16 mouse cellular contexts compared by ENCODE assay signal in the genomic region with DNA sequence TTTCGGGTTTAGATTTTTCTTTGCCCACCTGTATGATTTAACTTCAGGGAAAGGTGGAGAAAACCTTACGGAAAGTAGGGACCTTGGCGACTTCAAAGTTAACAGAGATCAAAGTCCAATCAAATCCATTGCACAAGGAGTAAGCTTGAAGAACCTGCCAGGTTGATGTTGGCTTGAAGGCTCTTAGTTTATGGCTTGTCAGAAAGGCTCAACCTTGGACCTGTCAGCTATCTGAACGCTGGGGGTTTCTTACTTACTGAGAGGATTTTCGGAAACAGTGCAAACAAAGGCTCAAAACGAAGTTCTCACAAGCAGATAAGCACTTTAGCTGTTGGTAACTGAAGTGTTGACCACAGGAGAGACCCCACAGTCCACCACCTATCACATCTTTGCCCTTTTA. TPM values are rescaled to one million over a fixed set of nuclear protein-coding genes. Genes with fewer than 3 reads are reported as not detected.
"Had no signal": no experiment of that assay in that cellular context is flagged by ENCODE, and none has a peak within 500 bp of the region (broad histone marks: within the 10 kb centered on the region; RNA-seq: fewer than 3 reads in every experiment).

No protein-coding gene starts in this region.

- H3K9me3 ChIP-seq: midbrain, embryonic 10.5 days; midbrain, embryonic 13.5 days; midbrain, embryonic 15.5 days; neural tube, embryonic 13.5 days; neural tube, embryonic 15.5 days had no signal

- H3K27me3 ChIP-seq: midbrain, embryonic 13.5 days; midbrain, embryonic 15.5 days; neural tube, embryonic 13.5 days; neural tube, embryonic 15.5 days had no signal

- H3K4me3 ChIP-seq: midbrain, embryonic 10.5 days; midbrain, embryonic 13.5 days; midbrain, embryonic 15.5 days; myocyte; neural tube, embryonic 13.5 days; neural tube, embryonic 15.5 days had no signal

- H3K36me3 ChIP-seq: midbrain, embryonic 10.5 days; midbrain, embryonic 13.5 days; midbrain, embryonic 15.5 days; neural tube, embryonic 13.5 days; neural tube, embryonic 15.5 days had no signal

- ATAC-seq: midbrain, embryonic 13.5 days had no signal

- H3K9ac ChIP-seq: lung, embryonic 14.5 days; midbrain, embryonic 13.5 days; midbrain, embryonic 15.5 days; neural tube, embryonic 13.5 days; neural tube, embryonic 15.5 days had no signal

- H3K4me1 ChIP-seq: midbrain, embryonic 13.5 days; midbrain, embryonic 15.5 days; neural tube, embryonic 13.5 days had no signal

- DNase-seq: lung, adult 18-20 months; retina, postnatal 1 day; right cerebral cortex, adult 18-20 months; right cerebral cortex, postnatal 4 days; spleen, adult 18-20 months; thymus, adult 18-20 months; thymus, postnatal 14 days; thymus, postnatal 36 days had no signal

- H3K27ac ChIP-seq: midbrain, embryonic 10.5 days; midbrain, embryonic 13.5 days; midbrain, embryonic 15.5 days; neural tube, embryonic 13.5 days; neural tube, embryonic 15.5 days had no signal

RNA-seq across cellular contexts. Expression of a gene that starts 11.4 kb away (rescaled TPM):
- polyA plus RNA-seq: myocyte; small intestine, adult 2 months had no signal
